Mouse (Mus musculus) intestine, embryonic 15.5 days (tissue): ENCODE results near the gene Lrrc49. TPM values are rescaled to one million over a fixed set of nuclear protein-coding genes. Genes with fewer than 3 reads are reported as not detected.

Source experiments
- ATAC-seq: fragments of 200-750 bp; cut with Nextera tagmentation; 2 replicates; pipeline ENCODE4 v1.8.0; 2017; ENCODE audit warnings: moderate TSS enrichment, moderate library complexity
- H3K27ac ChIP-seq: fragments of 300-500 bp; sonication (generic); 2 replicates; pipeline ENCODE4 v1.5.1; 2015; ENCODE audit warnings: mild to moderate bottlenecking, inconsistent platforms
- H3K27me3 ChIP-seq: fragments of 300-500 bp; sonication (generic); replicated peaks from 2 replicates; pipeline ENCODE4 v1.6.1; 2015; ENCODE audit warnings: inconsistent platforms
- H3K36me3 ChIP-seq: fragments of 300-500 bp; sonication (generic); 2 replicates; pipeline ENCODE4 v1.6.1; 2015; ENCODE audit warnings: inconsistent platforms
- H3K4me1 ChIP-seq: fragments of 300-500 bp; sonication (generic); replicated peaks from 2 replicates; pipeline ENCODE4 v1.6.1; 2015; ENCODE audit warnings: inconsistent platforms
- H3K4me2 ChIP-seq: fragments of 300-500 bp; sonication (generic); replicated peaks from 2 replicates; pipeline ENCODE4 v1.6.1; 2015; ENCODE audit warnings: mild to moderate bottlenecking, inconsistent platforms
- H3K4me3 ChIP-seq: fragments of 300-500 bp; sonication (generic); replicated peaks from 2 replicates; pipeline ENCODE4 v1.5.1; 2015; ENCODE audit warnings: inconsistent platforms
- H3K9ac ChIP-seq: fragments of 300-500 bp; sonication (generic); 2 replicates; pipeline ENCODE4 v1.6.1; 2015; ENCODE audit warnings: inconsistent platforms
- H3K9me3 ChIP-seq: fragments of 300-500 bp; sonication (generic); 2 replicates; pipeline ENCODE4 v1.6.1; 2016; ENCODE audit warnings: inconsistent platforms
- WGBS: fragments of 180-500 bp; shearing (Covaris S2); methylation state at CpG from one replicate; pipeline ENCODE4 v1.1.7; 2015; 5-methylcytosine and 5-hydroxymethylcytosine counted together
- polyA plus RNA-seq: library from polyadenylated mRNA; unstranded; fragments of >200 nt; fragmentation: Nextera tagmentation; extraction: Ambion mirVana; gene quantifications from 2 replicates; pipeline ENCODE4 v1.2.1, GENCODE M21; 2015

Gene Lrrc49
- polyA plus RNA-seq, result 11.6 and 14.7 TPM in 2 replicates

DNA sequence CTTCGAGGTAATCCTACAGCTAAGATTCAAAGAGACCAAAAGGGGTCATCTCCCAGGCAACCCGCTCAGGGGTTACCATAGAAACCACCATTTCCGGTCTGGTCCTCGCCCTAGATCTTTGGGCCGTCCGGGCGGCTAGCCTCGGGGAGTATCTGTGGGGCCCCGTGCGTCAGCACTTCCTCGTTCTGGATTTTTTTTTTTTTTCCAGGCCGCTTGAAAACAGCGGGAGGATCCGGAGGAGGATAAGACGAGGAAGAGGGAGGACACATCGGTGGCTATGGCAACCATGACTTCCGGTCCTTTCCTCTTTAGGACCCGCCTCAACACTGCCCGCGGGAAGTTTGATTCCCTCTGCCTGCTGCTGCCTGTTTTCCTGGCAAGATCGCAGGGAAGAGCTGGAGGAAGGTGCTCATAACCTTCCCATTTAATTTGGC is at the start of gene Lrrc49:
Lrrc49 (minus strand) TSS at position 268 of the 434 bp plus-strand sequence.
- Histone ChIP-seq H3K27ac (peak within 1 kb of the TSS; percentile 87), H3K36me3 (no peaks in the 10 kb centered on the region), H3K4me3 (peak within 1 kb of the TSS; percentile 57), H3K27me3 (no peaks in the 10 kb centered on the region), H3K9ac (peak within 1 kb of the TSS; percentile 47), H3K4me1 (no peaks in the 10 kb centered on the region; the same call in 1 of the 2 replicates), H3K9me3 (no peaks in the 10 kb centered on the region), H3K4me2 (peak within 1 kb of the TSS; percentile 71)
- WGBS, result under 1% methylated on average over 21 of the region's 21 CpGs
- peak; percentile 97 for ATAC-seq

GRCm38 (mm10) chr9:60734321-60734720 is 46.4 kb upstream of the Lrrc49 start:
- Histone ChIP-seq H3K9me3 (no peaks in the 10 kb centered on the region), H3K4me2 (no peak overlapping the region), H3K27me3 (no peaks in the 10 kb centered on the region), H3K9ac (no peak overlapping the region), H3K36me3 (0 out of 2 replicates have a peak, but pooled peaks cover 4% of the 10 kb centered on the region), H3K4me3 (no peak overlapping the region), H3K27ac (no peak overlapping the region), H3K4me1 (no peaks in the 10 kb centered on the region)
- WGBS, result 83% methylated on average over 2 of the region's 2 CpGs
- no peak for ATAC-seq

DNA sequence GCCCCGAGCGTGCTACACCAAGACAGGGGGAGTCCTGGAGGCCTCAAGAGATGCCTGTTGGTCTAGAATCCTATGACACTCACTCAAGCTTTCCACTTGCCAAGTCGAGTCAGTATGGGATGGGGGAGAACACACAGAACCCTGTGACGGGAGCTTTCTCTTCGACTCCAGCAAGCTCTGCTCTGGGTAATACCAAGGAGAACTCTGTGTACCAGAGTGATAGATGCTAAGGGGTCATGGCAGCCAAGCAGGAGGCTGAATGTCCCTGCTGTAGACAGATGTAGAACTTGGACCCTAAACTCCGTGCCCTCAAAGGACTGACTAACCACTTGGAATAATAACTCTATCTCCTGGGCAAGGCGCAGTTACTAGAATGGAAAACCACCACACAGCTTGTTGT is 37.0 kb upstream of the Lrrc49 start:
- 85% methylated on average over 7 of the region's 7 CpGs for WGBS
- Histone ChIP-seq H3K9ac (no peak overlapping the region), H3K4me3 (no peak overlapping the region), H3K9me3 (no peaks in the 10 kb centered on the region), H3K4me2 (no peak overlapping the region), H3K27ac (no peak overlapping the region), H3K36me3 (no peaks in the 10 kb centered on the region), H3K4me1 (no peaks in the 10 kb centered on the region), H3K27me3 (no peaks in the 10 kb centered on the region)
- no peak for ATAC-seq

DNA sequence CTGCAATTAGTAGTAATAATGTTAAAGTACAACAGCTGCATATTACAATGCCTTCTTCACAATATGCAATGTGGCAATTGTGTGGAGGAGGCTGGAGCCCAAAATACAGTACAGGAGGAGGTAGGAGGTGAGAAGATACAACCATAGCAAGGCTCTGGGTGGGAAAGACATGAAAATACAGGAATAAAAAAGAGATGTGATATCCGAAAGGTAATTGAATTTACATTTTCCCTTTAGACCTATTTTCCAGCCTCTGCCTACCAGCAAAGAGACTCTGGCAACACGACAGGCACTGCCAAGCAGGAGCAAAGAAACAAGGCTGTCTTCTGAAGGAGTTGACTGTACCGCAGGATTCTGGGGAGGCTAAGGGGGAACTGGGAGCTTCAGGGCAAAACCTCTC is 31.7 kb upstream of the Lrrc49 start:
- no peaks in the 10 kb centered on the region for H3K9me3 ChIP-seq
- no peak overlapping the region for H3K4me2 ChIP-seq
- 79% methylated on average over 3 of the region's 3 CpGs for WGBS
- H3K27ac ChIP-seq, result no peak overlapping the region
- no peak overlapping the region for H3K4me3 ChIP-seq
- H3K36me3 ChIP-seq, result no peaks in the 10 kb centered on the region
- ATAC-seq, result no peak
- no peaks in the 10 kb centered on the region for H3K4me1 ChIP-seq
- H3K9ac ChIP-seq, result no peak overlapping the region
- no peaks in the 10 kb centered on the region for H3K27me3 ChIP-seq

DNA sequence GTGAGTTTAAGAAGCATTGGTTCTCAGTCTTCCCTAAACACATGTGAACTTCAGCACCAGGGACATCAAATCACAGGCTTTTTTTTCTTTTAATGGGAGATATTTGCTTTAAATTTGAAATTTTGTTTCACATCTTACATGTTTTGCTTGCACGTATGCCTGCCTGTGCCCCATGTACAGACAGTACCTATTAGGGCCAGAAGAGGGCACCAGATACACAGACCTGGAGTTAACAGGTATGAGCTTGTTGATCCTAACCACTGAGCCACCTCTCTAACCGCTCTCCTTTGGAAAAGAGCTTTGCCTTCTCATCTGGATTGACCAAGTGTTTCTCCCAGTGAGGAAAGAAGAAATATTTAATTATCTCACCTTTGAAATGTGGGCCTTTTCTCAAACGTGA is 30.3 kb upstream of the Lrrc49 start:
- H3K9me3 ChIP-seq, result no peaks in the 10 kb centered on the region
- H3K9ac ChIP-seq, result no peak overlapping the region
- 52% methylated on average over 3 of the region's 3 CpGs for WGBS
- ATAC-seq, result no peak
- H3K4me3 ChIP-seq, result no peak overlapping the region
- H3K36me3 ChIP-seq, result no peaks in the 10 kb centered on the region
- H3K4me2 ChIP-seq, result no peak overlapping the region
- 0 out of 2 replicates have a peak, but pooled peaks cover 2% of the 10 kb centered on the region for H3K27me3 ChIP-seq
- 0 out of 2 replicates have a peak, but pooled peaks cover 3% of the 10 kb centered on the region for H3K4me1 ChIP-seq
- no peak overlapping the region for H3K27ac ChIP-seq

DNA sequence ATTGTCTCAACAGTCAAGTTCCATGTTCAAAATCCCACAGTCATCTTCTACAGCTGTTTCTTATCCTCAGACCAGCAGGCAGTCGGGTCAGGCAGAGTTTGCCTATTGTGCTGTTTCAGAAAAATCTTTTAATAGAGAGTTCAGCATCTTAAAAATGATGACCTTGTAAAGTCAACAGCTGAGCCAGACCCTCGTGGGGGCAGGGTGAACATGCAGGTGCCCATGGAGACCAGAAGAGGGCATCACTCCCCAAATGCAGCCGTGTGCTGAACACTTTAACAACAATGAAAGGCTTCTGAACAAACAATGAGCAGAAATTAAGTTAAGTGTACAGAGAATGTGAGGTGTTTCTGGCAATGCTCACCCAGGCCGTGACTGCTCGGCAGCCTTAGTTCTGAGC is 27.9 kb upstream of the Lrrc49 start:
- no peak overlapping the region for H3K9ac ChIP-seq
- no peak overlapping the region for H3K4me2 ChIP-seq
- no peaks in the 10 kb centered on the region for H3K9me3 ChIP-seq
- H3K27ac ChIP-seq, result no peak overlapping the region
- 0 out of 2 replicates have a peak, but pooled peaks cover 11% of the 10 kb centered on the region for H3K4me1 ChIP-seq
- no peak overlapping the region for H3K4me3 ChIP-seq
- WGBS, result 50% methylated on average over 5 of the region's 5 CpGs
- no peaks in the 10 kb centered on the region for H3K36me3 ChIP-seq
- no peak for ATAC-seq
- 0 out of 2 replicates have a peak, but pooled peaks cover 2% of the 10 kb centered on the region for H3K27me3 ChIP-seq

DNA sequence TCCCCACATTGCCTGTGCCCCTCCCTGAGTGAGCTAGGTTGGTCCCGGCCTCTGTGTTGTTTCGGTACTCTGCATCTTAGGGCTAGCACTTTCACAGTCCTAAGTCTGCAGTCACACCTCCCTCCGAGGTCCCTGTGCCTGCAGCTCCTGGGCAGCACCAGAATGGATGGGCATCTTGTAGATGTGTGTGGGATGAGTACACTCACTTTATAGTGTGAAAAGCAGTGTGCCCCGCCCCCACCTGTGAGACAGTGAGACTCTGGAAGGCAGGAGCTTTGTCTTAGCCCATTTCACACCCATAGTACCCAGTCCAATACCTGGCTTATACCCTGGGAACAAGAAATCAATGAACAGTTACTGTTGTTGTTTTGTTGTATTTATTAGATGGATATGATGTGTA is 27.3 kb upstream of the Lrrc49 start:
- H3K27ac ChIP-seq, result no peak overlapping the region
- no peak for ATAC-seq
- H3K9me3 ChIP-seq, result no peaks in the 10 kb centered on the region
- no peak overlapping the region for H3K9ac ChIP-seq
- H3K4me1 ChIP-seq, result 0 out of 2 replicates have a peak, but pooled peaks cover 11% of the 10 kb centered on the region
- no peak overlapping the region for H3K4me3 ChIP-seq
- 89% methylated on average over 4 of the region's 4 CpGs for WGBS
- H3K27me3 ChIP-seq, result 0 out of 2 replicates have a peak, but pooled peaks cover 2% of the 10 kb centered on the region
- H3K4me2 ChIP-seq, result no peak overlapping the region
- H3K36me3 ChIP-seq, result no peaks in the 10 kb centered on the region

GRCm38 (mm10) chr9:60714191-60714590 is 26.2 kb upstream of the Lrrc49 start:
- 78% methylated on average over 6 of the region's 6 CpGs for WGBS
- 0 out of 2 replicates have a peak, but pooled peaks cover 2% of the 10 kb centered on the region for H3K27me3 ChIP-seq
- H3K4me1 ChIP-seq, result 0 out of 2 replicates have a peak, but pooled peaks cover 11% of the 10 kb centered on the region
- no peak overlapping the region for H3K4me2 ChIP-seq
- H3K27ac ChIP-seq, result no peak overlapping the region
- no peak overlapping the region for H3K4me3 ChIP-seq
- H3K9ac ChIP-seq, result no peak overlapping the region
- H3K36me3 ChIP-seq, result no peaks in the 10 kb centered on the region
- no peaks in the 10 kb centered on the region for H3K9me3 ChIP-seq
- ATAC-seq, result no peak

- WGBS, result 46% methylated on average over 4 of the region's 4 CpGs
- Histone ChIP-seq H3K4me3 (peak overlapping the region; percentile 57), H3K9me3 (no peaks in the 10 kb centered on the region), H3K27me3 (0 out of 2 replicates have a peak, but pooled peaks cover 2% of the 10 kb centered on the region), H3K27ac (no peak overlapping the region), H3K4me1 (0 out of 2 replicates have a peak, but pooled peaks cover 11% of the 10 kb centered on the region), H3K4me2 (peak overlapping the region; percentile 96), H3K36me3 (no peaks in the 10 kb centered on the region), H3K9ac (no peak overlapping the region)
- ATAC-seq, result no peak
These were observed 25.7 kb upstream of the Lrrc49 start for GRCm38 (mm10) chr9:60713616-60714015.

DNA sequence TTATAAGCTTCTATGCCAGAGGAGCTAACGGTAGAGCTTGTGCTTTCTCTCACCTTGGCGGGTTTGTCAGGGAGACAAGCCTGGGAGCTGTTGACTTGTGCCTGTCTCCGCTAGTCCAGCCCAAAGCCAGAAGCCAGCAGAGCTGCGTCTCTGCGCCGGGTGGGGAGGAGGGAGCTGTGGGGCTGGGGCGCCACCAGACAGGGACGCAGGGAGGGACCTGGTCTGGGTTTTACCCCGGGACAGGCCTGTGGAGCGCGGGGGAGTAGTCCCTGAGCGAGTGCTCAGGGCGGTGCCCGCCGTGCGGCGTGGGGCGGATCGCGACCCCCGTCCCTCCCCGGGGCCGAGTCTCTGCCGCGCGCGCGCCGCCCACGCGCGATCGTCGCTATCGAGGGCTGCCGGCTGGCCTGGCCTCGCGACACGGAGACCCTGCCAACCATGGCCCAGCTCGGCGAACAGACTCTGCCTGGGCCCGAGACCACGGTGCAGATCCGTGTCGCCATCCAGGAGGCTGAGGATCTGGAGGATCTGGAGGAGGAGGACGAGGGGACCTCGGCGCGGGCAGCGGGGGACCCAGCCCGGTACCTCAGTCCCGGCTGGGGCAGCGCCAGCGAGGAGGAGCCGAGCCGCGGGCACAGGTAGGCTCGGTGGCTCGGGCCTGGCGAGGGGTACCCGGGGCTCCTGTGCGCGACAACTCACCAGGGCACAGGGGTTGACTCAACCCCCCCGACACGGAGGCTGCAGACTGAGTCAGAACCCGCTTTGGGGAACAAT is 25.0 kb upstream of the Lrrc49 start, which contains the start of gene Larp6:
Larp6 (plus strand) TSS at position 219 of the 771 bp plus-strand sequence.
- peak within 1 kb of the TSS; percentile 96 for H3K4me2 ChIP-seq
- 0 out of 2 replicates have a peak, but pooled peaks cover 11% of the 10 kb centered on the region for H3K4me1 ChIP-seq
- H3K9me3 ChIP-seq, result no peaks in the 10 kb centered on the region
- H3K27me3 ChIP-seq, result 0 out of 2 replicates have a peak, but pooled peaks cover 2% of the 10 kb centered on the region
- peak within 1 kb of the TSS; percentile 74 for H3K9ac ChIP-seq
- peak; percentile 47; the same call in 1 of the 2 replicates for ATAC-seq
- H3K36me3 ChIP-seq, result no peaks in the 10 kb centered on the region
- WGBS, result 3% methylated on average over 65 of the region's 66 CpGs
- peak within 1 kb of the TSS; percentile 57 for H3K4me3 ChIP-seq
- H3K27ac ChIP-seq, result no peak within 1 kb of the TSS

GRCm38 (mm10) chr9:60712011-60712410 is 24.1 kb upstream of the Lrrc49 start:
- H3K4me2 ChIP-seq, result no peak overlapping the region
- ATAC-seq, result no peak
- 86% methylated on average over 5 of the region's 5 CpGs for WGBS

DNA sequence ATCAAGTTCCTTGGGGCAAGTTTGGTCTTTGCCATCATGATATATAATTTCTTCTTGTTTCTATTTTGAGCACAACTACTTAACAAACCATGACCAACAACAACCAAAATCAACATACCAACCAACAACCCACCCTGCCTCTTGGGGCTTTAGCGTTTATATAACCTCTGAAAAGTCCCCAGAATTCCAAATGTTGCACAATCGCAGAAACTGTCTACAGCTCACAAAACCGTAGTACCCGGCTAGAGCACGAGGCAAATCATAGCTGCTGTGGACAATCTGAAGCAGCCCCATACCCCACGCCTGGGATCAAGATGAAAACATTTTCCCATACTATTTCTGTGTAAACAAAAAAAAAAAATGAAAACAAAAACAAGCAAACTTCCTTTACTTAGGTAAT is 21.8 kb upstream of the Lrrc49 start:
- WGBS, result 82% methylated on average over 6 of the region's 6 CpGs
- no peak for ATAC-seq
- Histone ChIP-seq H3K4me2 (no peak overlapping the region), H3K27me3 (0 out of 2 replicates have a peak, but pooled peaks cover 2% of the 10 kb centered on the region), H3K27ac (no peak overlapping the region), H3K4me1 (0 out of 2 replicates have a peak, but pooled peaks cover 11% of the 10 kb centered on the region), H3K9me3 (no peaks in the 10 kb centered on the region), H3K9ac (no peak overlapping the region), H3K4me3 (no peak overlapping the region), H3K36me3 (no peaks in the 10 kb centered on the region)

More at GRCm38 (mm10) chr9:60712011-60712410, 24.1 kb upstream of the Lrrc49 start:
- Histone ChIP-seq H3K4me3 (no peak overlapping the region), H3K9ac (no peak overlapping the region), H3K36me3 (no peaks in the 10 kb centered on the region), H3K27me3 (0 out of 2 replicates have a peak, but pooled peaks cover 2% of the 10 kb centered on the region), H3K9me3 (no peaks in the 10 kb centered on the region), H3K4me1 (0 out of 2 replicates have a peak, but pooled peaks cover 11% of the 10 kb centered on the region), H3K27ac (no peak overlapping the region)
